Mouse (Mus musculus) MEL (cell line): Measurements from ENCODE around the gene Tapbpl. TPM values are rescaled to one million over a fixed set of nuclear protein-coding genes. Genes with fewer than 3 reads are reported as not detected.

Experiments
- DNase-seq: peaks from one replicate; pipeline ENCODE4 v3.0.0; 2011; ENCODE audit warnings: low read depth, low spot score
- H3K27ac ChIP-seq: 2 replicates; pipeline ENCODE4 v1.5.1; 2012; ENCODE audit warnings: low read depth, mild to moderate bottlenecking, control low read depth, low read length, moderate library complexity; ENCODE audit not compliant: control insufficient read depth
- H3K27me3 ChIP-seq, 2 experiments: fragments of 150-350 bp in 1 of 2; sonication (generic) in 1 of 2; 2 replicates each; pipeline ENCODE4 v1.6.1; 2012; ENCODE audit warnings: low read length in 2 of 2, mild to moderate bottlenecking in 2 of 2, improper control_type of control experiment in 1 of 2, moderate library complexity in 1 of 2; ENCODE audit not compliant: insufficient read depth in 2 of 2, control insufficient read depth in 1 of 2
- H3K36me3 ChIP-seq, 2 experiments: 2 replicates each; pipeline ENCODE4 v1.6.1; 2012 to 2014; ENCODE audit warnings: low read length in 2 of 2, improper control_type of control experiment in 1 of 2, inconsistent platforms in 1 of 2, mild to moderate bottlenecking in 1 of 2; ENCODE audit not compliant: insufficient read depth in 2 of 2, control insufficient read depth in 1 of 2
- H3K4me1 ChIP-seq, 2 experiments: fragments of 150-350 bp in 1 of 2; sonication (generic) in 1 of 2; 2 replicates each; pipeline ENCODE4 v1.6.1; 2012; ENCODE audit warnings: low read length in 2 of 2, improper control_type of control experiment in 1 of 2, mild to moderate bottlenecking in 1 of 2; ENCODE audit not compliant: insufficient read depth in 2 of 2, control insufficient read depth in 1 of 2
- H3K4me3 ChIP-seq, 2 experiments: fragments of 150-350 bp in 1 of 2; sonication (generic) in 1 of 2; 2 replicates each; pipeline ENCODE4 v1.5.1; 2012; ENCODE audit warnings: low read depth in 2 of 2, low read length in 2 of 2, mild to moderate bottlenecking in 2 of 2, moderate library complexity in 2 of 2, control low read depth in 1 of 2, improper control_type of control experiment in 1 of 2; ENCODE audit not compliant: control insufficient read depth in 1 of 2, insufficient read depth in 1 of 2
- H3K79me2 ChIP-seq: 2 replicates; pipeline ENCODE4 v1.6.1; 2012; ENCODE audit warnings: mild to moderate bottlenecking, low read length, moderate library complexity; ENCODE audit not compliant: control insufficient read depth, poor library complexity, insufficient read depth
- H3K9ac ChIP-seq: 2 replicates; pipeline ENCODE4 v1.6.1; 2012; ENCODE audit warnings: low read depth, mild to moderate bottlenecking, control low read depth, low read length, moderate library complexity; ENCODE audit not compliant: control insufficient read depth, poor library complexity, severe bottlenecking
- H3K9me3 ChIP-seq: fragments of 150-350 bp; sonication (generic); replicated peaks from 2 replicates; pipeline ENCODE4 v1.6.1; 2012; ENCODE audit warnings: mild to moderate bottlenecking, low read length, improper control_type of control experiment, moderate library complexity; ENCODE audit not compliant: insufficient read depth
- BHLHE40 ChIP-seq: IDR thresholded peaks from 2 replicates; pipeline ENCODE4 v1.6.1; 2012; ENCODE audit warnings: low read depth, mild to moderate bottlenecking, inconsistent platforms, low read length, improper control_type of control experiment, borderline replicate concordance
- CHD1 ChIP-seq: IDR thresholded peaks from 2 replicates; pipeline ENCODE4 v1.6.1; 2012; ENCODE audit warnings: low read depth, mild to moderate bottlenecking, inconsistent platforms, low read length, improper control_type of control experiment
- CHD2 ChIP-seq: IDR thresholded peaks from 2 replicates; pipeline ENCODE4 v1.6.1; 2011; ENCODE audit warnings: low read length, improper control_type of control experiment
- CTCF ChIP-seq, 3 experiments: IDR thresholded peaks in 2 of 3; conservative IDR thresholded peaks in 1 of 3; 2 replicates each; pipeline ENCODE4 v1.5.1; 2011 to 2012; ENCODE audit warnings: low read length in 3 of 3, low read depth in 2 of 3, mild to moderate bottlenecking in 2 of 3, improper control_type of control experiment in 1 of 3, inconsistent platforms in 1 of 3, mixed read lengths in 1 of 3, moderate library complexity in 1 of 3; ENCODE audit not compliant: control insufficient read depth in 1 of 3, insufficient read depth in 1 of 3, poor library complexity in 1 of 3, severe bottlenecking in 1 of 3
- EP300 ChIP-seq, 2 experiments: IDR thresholded peaks; 2 replicates each; pipeline ENCODE4 v1.6.1; 2011; ENCODE audit warnings: improper control_type of control experiment in 2 of 2, low read length in 2 of 2, low read depth in 1 of 2, mild to moderate bottlenecking in 1 of 2
- GABPA ChIP-seq: IDR thresholded peaks from 2 replicates; pipeline ENCODE4 v1.6.1; 2012; ENCODE audit warnings: low read depth, mild to moderate bottlenecking, inconsistent platforms, low read length, improper control_type of control experiment, moderate library complexity
- GATA1 ChIP-seq: IDR thresholded peaks from 2 replicates; pipeline ENCODE4 v1.6.1; 2011; ENCODE audit warnings: low read depth, low read length, improper control_type of control experiment
- JUND ChIP-seq: IDR thresholded peaks from 2 replicates; pipeline ENCODE4 v1.6.1; 2011; ENCODE audit warnings: low read depth, mild to moderate bottlenecking, improper control_type of control experiment, low read length
- MAFK ChIP-seq: IDR thresholded peaks from 2 replicates; pipeline ENCODE4 v1.6.1; 2011; ENCODE audit warnings: low read depth, mild to moderate bottlenecking, low read length, improper control_type of control experiment, borderline replicate concordance
- MEF2A ChIP-seq: IDR thresholded peaks from 2 replicates; pipeline ENCODE4 v1.6.1; 2014; ENCODE audit warnings: low read depth, mild to moderate bottlenecking, inconsistent platforms, low read length, improper control_type of control experiment; ENCODE audit not compliant: poor library complexity, insufficient replicate concordance, severe bottlenecking; ENCODE audit errors: extremely low read depth
- MXI1 ChIP-seq: IDR thresholded peaks from 2 replicates; pipeline ENCODE4 v1.6.1; 2011; ENCODE audit warnings: mild to moderate bottlenecking, low read depth, low read length, improper control_type of control experiment
- MYB ChIP-seq: IDR thresholded peaks from 2 replicates; pipeline ENCODE4 v1.6.1; 2011; ENCODE audit warnings: mild to moderate bottlenecking, low read depth, low read length, improper control_type of control experiment
- MYC ChIP-seq: IDR thresholded peaks from 2 replicates; pipeline ENCODE4 v1.6.1; 2011; ENCODE audit warnings: low read depth, mild to moderate bottlenecking, low read length, improper control_type of control experiment, moderate library complexity
- POLR2A ChIP-seq, 2 experiments: IDR thresholded peaks; 2 replicates each; pipeline ENCODE4 v1.6.1; 2011 to 2012; ENCODE audit warnings: low read length in 2 of 2, mild to moderate bottlenecking in 2 of 2, control low read depth in 1 of 2, improper control_type of control experiment in 1 of 2, low read depth in 1 of 2, moderate library complexity in 1 of 2; ENCODE audit not compliant: control insufficient read depth in 1 of 2, insufficient read depth in 1 of 2, poor library complexity in 1 of 2
- POLR2AphosphoS2 ChIP-seq: IDR thresholded peaks from 2 replicates; pipeline ENCODE4 v1.6.1; 2011; ENCODE audit warnings: low read length, improper control_type of control experiment
- POLR2AphosphoS5 ChIP-seq: IDR thresholded peaks from 2 replicates; pipeline ENCODE4 v1.6.1; 2012; ENCODE audit warnings: low read depth, borderline replicate concordance, mild to moderate bottlenecking, inconsistent platforms, low read length, moderate library complexity, mixed read lengths
- RCOR1 ChIP-seq: IDR thresholded peaks from 2 replicates; pipeline ENCODE4 v1.6.1; 2012; ENCODE audit warnings: low read depth, mild to moderate bottlenecking, inconsistent platforms, low read length, improper control_type of control experiment
- SIN3A ChIP-seq: IDR thresholded peaks from 2 replicates; pipeline ENCODE4 v1.6.1; 2012; ENCODE audit warnings: low read length, improper control_type of control experiment, inconsistent platforms
- SMC3 ChIP-seq: IDR thresholded peaks from 2 replicates; pipeline ENCODE4 v1.6.1; 2011; ENCODE audit warnings: low read depth, low read length, improper control_type of control experiment
- TAL1 ChIP-seq: IDR thresholded peaks from 2 replicates; pipeline ENCODE4 v1.6.1; 2012; ENCODE audit warnings: mild to moderate bottlenecking, inconsistent platforms, low read length, moderate library complexity, mixed read lengths
- ZC3H11A ChIP-seq: IDR thresholded peaks from 2 replicates; pipeline ENCODE4 v1.6.1; 2012; ENCODE audit warnings: low read depth, mild to moderate bottlenecking, inconsistent platforms, low read length, improper control_type of control experiment
- ZKSCAN1 ChIP-seq: IDR thresholded peaks from 2 replicates; pipeline ENCODE4 v1.6.1; 2012; ENCODE audit warnings: low read depth, mild to moderate bottlenecking, inconsistent platforms, low read length, improper control_type of control experiment, moderate library complexity
- ZMIZ1 ChIP-seq: IDR thresholded peaks from 2 replicates; pipeline ENCODE4 v1.6.1; 2012; ENCODE audit warnings: low read depth, mild to moderate bottlenecking, inconsistent platforms, low read length, improper control_type of control experiment, moderate library complexity
- ZNF384 ChIP-seq: IDR thresholded peaks from 2 replicates; pipeline ENCODE4 v1.6.1; 2012; ENCODE audit warnings: low read depth, mild to moderate bottlenecking, inconsistent platforms, low read length, improper control_type of control experiment
- polyA plus RNA-seq, 2 experiments: library from polyadenylated mRNA; stranded (reverse) in 1 of 2; unstranded in 1 of 2; fragments of >175 nt in 1 of 2; fragments of >200 nt in 1 of 2; gene quantifications; 2 replicates each; pipeline versions ENCODE4 v1.2.1 to v1.2.4; 2012; ENCODE audit warnings: low replicate concordance in 2 of 2, low read depth in 1 of 2; ENCODE audit not compliant: insufficient read length in 2 of 2, insufficient read depth in 1 of 2, missing spikeins in 1 of 2
- total RNA-seq: library from RNA; depleted of rRNA; stranded (reverse); fragments of 300-350 nt; gene quantifications from 2 replicates; pipeline ENCODE4 v1.2.3, GENCODE M21; 2012

The Tapbpl gene
- total and polyA plus RNA-seq, 3 experiments = 2.5 to 5.2 TPM; not detected in 1

- DNase-seq = no peak
- Histone ChIP-seq H3K4me3 (no peak overlapping the region), H3K27ac (no peak overlapping the region), H3K79me2 (no peaks in the 10 kb centered on the region), H3K4me1 (peaks cover 0 to 4% of the 10 kb centered on the region in 2 experiments; a peak in 2 of 4 replicates), H3K27me3 (no peaks in the 10 kb centered on the region), H3K9ac (no peak overlapping the region), H3K9me3 (no peaks in the 10 kb centered on the region), H3K36me3 (no peaks in the 10 kb centered on the region)
- TF ChIP-seq POLR2AphosphoS2 (no peak), RCOR1 (no peak), ZNF384 (no peak), GATA1 (no peak), JUND (no peak), MYB (no peak)
Measured at GRCm38 (mm10) chr6:125239547-125239946, 7.9 kb upstream of the Tapbpl start.

- Histone ChIP-seq H3K4me3 (no peak overlapping the region), H3K27me3 (no peaks in the 10 kb centered on the region), H3K79me2 (no peaks in the 10 kb centered on the region), H3K27ac (no peak overlapping the region), H3K36me3 (no peaks in the 10 kb centered on the region; a peak in 1 of 4 replicates), H3K9ac (no peak overlapping the region), H3K4me1 (peaks cover 0 to 7% of the 10 kb centered on the region in 2 experiments; a peak in 2 of 4 replicates), H3K9me3 (no peaks in the 10 kb centered on the region)
- DNase-seq = no peak
- TF ChIP-seq POLR2A (IDR thresholded peaks at IDR 0.05; ENCODE audit: control insufficient read depth in 1 of 2, insufficient read depth in 1 of 2, low read depth in 1 of 2, low read length in 2 of 2, poor library complexity in 1 of 2) (no peak), MAFK (no peak), ZMIZ1 (no peak), SIN3A (no peak), POLR2AphosphoS5 (no peak), GATA1 (no peak), MXI1 (no peak), MEF2A (no peak), JUND (no peak), BHLHE40 (no peak), MYC (no peak), ZKSCAN1 (no peak), CHD1 (no peak), SMC3 (no peak), EP300 (IDR thresholded peaks at IDR 0.05; ENCODE audit: low read depth in 1 of 2, low read length in 2 of 2) (no peak), GABPA (no peak), ZC3H11A (no peak), CTCF (IDR thresholded peaks at IDR 0.05 in 2 of 3, conservative IDR thresholded peaks at IDR 0.05 in 1 of 3; ENCODE audit: control insufficient read depth in 1 of 3, insufficient read depth in 1 of 3, low read depth in 2 of 3, low read length in 3 of 3, poor library complexity in 1 of 3, severe bottlenecking in 1 of 3) (no peak), TAL1 (no peak), CHD2 (no peak)
Measured at GRCm38 (mm10) chr6:125238396-125238795, 6.7 kb upstream of the Tapbpl start.
